Mouse (Mus musculus): ENCODE data around the gene Scaf4. TPM values are rescaled to one million over a fixed set of nuclear protein-coding genes. Genes with fewer than 3 reads are reported as not detected.
A peak's percentile ranks its signal among the peaks of the same experiment; 100 is the strongest.

The Scaf4 gene
- polyA plus RNA-seq, 1 experiment from 2014 or later = 17.3 TPM

DNA sequence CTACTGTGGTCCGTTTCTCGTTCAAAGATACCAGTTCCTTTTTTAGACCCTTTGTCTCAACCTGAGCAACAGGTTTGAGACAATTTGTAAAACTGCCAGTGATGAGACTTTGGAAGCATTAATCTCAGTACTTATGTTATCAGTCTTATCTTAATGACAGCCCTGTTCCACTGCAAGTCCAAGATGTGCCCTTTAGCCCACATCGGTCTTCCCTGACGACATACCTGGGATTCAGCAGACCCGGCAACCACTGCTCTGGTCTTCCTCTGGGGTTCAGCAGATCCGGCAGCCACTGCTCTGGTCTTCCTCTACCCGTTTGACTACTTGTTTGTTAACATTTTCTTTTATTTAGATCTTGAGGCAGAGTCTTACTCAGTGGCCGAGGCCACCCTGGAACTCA, 72.5 kb downstream of the Scaf4 start:
- Histone ChIP-seq H3K4me1 (replicated peaks; ENCODE audit: insufficient read depth, low read length) (no peaks in the 10 kb centered on the region), H3K36me3 (ENCODE audit: insufficient read depth, low read length) (no peaks in the 10 kb centered on the region), H3K4me2 (ENCODE audit: low read length) (no peak overlapping the region), H3K27me3 (ENCODE audit: insufficient read depth, low read length) (no peaks in the 10 kb centered on the region), H3K4me3 (replicated peaks; ENCODE audit: low read depth, low read length) (no peak overlapping the region), H3K9me3 (replicated peaks; ENCODE audit: low read length) (no peaks in the 10 kb centered on the region), H3K27ac (no peak overlapping the region), H3K9ac (ENCODE audit: low read depth, low read length) (no peak overlapping the region)
- no peak for TF ChIP-seq CTCF (IDR thresholded peaks at IDR 0.05; ENCODE audit: low read depth)
- ATAC-seq (replicated peaks; ENCODE audit: low FRiP score, low read depth) (no peak), DNase-seq (ENCODE audit: low spot score) (no peak)
- 82% methylated on average over 8 of the region's 8 CpGs for WGBS

DNA sequence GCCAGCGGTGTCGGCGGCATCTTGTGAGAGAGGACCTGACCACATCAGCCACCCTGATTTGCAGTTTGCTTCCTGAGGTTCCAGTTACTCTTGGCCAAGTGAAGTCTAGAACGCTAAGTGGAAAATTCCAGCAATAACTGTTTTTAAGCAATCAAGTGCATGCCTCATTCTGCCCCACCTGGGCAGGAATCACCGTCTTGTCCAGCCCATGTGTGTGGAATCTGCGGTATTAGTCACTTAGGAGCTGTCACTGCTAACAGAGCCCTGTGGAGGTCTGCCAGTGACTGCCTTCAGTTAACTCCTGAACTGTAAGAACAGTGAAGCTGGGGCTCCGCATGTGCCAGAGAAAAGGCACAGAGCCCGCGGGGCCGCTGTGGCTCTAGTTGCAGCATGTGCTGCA, 73.6 kb downstream of the Scaf4 start:
- H3K27me3 ChIP-seq (ENCODE audit: insufficient read depth, low read length) = no peaks in the 10 kb centered on the region
- H3K4me3 ChIP-seq (replicated peaks; ENCODE audit: low read depth, low read length) = no peak overlapping the region
- no peaks in the 10 kb centered on the region for H3K36me3 ChIP-seq (ENCODE audit: insufficient read depth, low read length)
- no peak for DNase-seq (ENCODE audit: low spot score)
- TF ChIP-seq CTCF (IDR thresholded peaks at IDR 0.05; ENCODE audit: low read depth) = no peak
- no peaks in the 10 kb centered on the region for H3K9me3 ChIP-seq (replicated peaks; ENCODE audit: low read length)
- 83% methylated on average over 10 of the region's 10 CpGs for WGBS
- H3K4me2 ChIP-seq (ENCODE audit: low read length) = no peak overlapping the region
- H3K9ac ChIP-seq (ENCODE audit: low read depth, low read length) = no peak overlapping the region
- ATAC-seq (replicated peaks; ENCODE audit: low FRiP score, low read depth) = no peak
- no peaks in the 10 kb centered on the region for H3K4me1 ChIP-seq (replicated peaks; ENCODE audit: insufficient read depth, low read length)
- no peak overlapping the region for H3K27ac ChIP-seq

DNA sequence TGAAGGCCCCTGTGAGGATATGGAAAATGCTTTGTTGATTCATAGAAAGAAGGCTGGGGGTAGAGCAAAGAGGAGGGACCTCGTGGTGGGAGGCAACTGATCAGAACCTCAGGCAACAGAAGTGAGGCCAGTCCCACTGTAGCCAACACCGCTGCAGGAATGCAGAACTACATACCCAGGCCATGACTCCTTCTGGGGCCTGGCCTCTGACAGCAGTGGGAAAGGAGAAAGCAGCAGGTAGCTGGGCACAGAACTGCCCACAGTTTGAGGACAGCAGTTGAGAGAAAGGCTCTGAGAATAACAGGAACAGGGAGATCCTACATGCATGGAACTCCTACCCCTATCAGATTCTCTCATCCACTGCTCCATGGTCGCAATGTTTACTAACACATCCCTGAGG, 75.3 kb downstream of the Scaf4 start:
- Histone ChIP-seq H3K9me3 (replicated peaks; ENCODE audit: low read length) (no peaks in the 10 kb centered on the region), H3K27me3 (ENCODE audit: insufficient read depth, low read length) (no peaks in the 10 kb centered on the region)
- no peak for ATAC-seq (replicated peaks; ENCODE audit: low FRiP score, low read depth)

DNA sequence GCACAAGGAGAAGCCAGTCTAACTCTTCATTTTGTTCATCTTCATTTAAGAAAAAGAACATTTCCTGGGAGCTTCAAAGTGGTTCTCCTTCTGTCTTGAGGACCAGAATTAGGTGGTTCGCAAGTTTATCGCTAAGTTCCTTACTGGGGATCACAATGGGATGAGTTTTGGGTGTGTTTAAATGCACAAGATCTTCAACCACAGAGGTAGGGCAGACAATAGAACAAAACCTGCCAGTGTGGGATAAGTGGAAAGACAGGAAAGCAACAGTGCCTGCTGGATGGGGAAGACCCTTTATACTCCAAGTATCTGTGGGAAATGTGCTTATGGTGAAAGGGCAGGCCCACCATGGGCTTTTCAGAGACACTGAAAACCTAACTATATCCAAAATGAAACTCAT, 79.4 kb downstream of the Scaf4 start:
- Histone ChIP-seq H3K4me3 (replicated peaks; ENCODE audit: low read depth, low read length) (no peak overlapping the region), H3K9me3 (replicated peaks; ENCODE audit: low read length) (no peaks in the 10 kb centered on the region), H3K4me1 (replicated peaks; ENCODE audit: insufficient read depth, low read length) (no peaks in the 10 kb centered on the region), H3K27me3 (ENCODE audit: insufficient read depth, low read length) (no peaks in the 10 kb centered on the region), H3K36me3 (ENCODE audit: insufficient read depth, low read length) (no peaks in the 10 kb centered on the region), H3K4me2 (ENCODE audit: low read length) (no peak overlapping the region), H3K27ac (no peak overlapping the region), H3K9ac (ENCODE audit: low read depth, low read length) (no peak overlapping the region)
- WGBS = 97% methylated on average over 2 of the region's 2 CpGs
- ATAC-seq (replicated peaks; ENCODE audit: low FRiP score, low read depth) (no peak), DNase-seq (ENCODE audit: low spot score) (no peak)
- TF ChIP-seq CTCF (IDR thresholded peaks at IDR 0.05; ENCODE audit: low read depth) = no peak

More for the DNA sequence above, 75.3 kb downstream of the Scaf4 start:
- Histone ChIP-seq H3K9ac (ENCODE audit: low read depth, low read length) (no peak overlapping the region), H3K27ac (no peak overlapping the region), H3K4me2 (ENCODE audit: low read length) (no peak overlapping the region), H3K36me3 (ENCODE audit: insufficient read depth, low read length) (no peaks in the 10 kb centered on the region), H3K4me3 (replicated peaks; ENCODE audit: low read depth, low read length) (no peak overlapping the region), H3K4me1 (replicated peaks; ENCODE audit: insufficient read depth, low read length) (no peaks in the 10 kb centered on the region)
- no peak for DNase-seq (ENCODE audit: low spot score)
- WGBS = 65% methylated on average over 3 of the region's 3 CpGs
- TF ChIP-seq CTCF (IDR thresholded peaks at IDR 0.05; ENCODE audit: low read depth) = no peak

DNA sequence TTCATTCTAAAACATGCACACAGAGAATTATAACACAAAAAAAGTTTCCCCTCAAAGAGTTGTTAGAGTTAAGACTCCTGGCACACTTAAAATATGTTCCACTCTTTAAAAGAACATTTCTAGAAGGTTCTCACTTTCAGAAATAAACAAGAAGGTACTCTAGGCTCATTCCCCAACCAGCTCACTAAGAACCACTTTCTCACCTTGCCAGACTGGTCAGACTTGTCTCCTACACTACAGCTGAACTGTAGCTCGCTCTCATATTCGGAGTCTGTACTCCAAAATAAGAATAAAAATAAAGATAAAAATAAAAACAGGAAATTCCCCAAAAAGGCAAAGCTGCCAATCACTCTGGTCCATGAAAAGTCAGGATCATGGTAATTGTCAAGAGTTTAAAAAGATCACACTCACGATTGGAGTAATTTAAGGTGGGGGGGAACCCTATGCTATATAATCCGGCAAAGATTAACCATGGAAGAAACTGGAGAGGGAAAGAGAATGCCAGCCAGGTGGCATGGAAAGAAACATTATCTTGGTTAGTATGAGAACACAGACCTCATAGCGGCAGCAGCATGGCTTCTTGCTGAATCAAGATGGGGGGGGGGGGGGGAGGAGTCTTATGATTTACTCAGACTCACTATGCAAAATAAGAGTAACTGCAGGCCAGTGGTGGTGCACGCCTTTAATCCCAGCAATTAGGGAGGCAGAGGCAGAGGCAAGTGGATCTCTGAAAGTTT, 80.9 kb downstream of the Scaf4 start:
- Histone ChIP-seq H3K9ac (ENCODE audit: low read depth, low read length) (no peak overlapping the region), H3K36me3 (ENCODE audit: insufficient read depth, low read length) (no peaks in the 10 kb centered on the region), H3K4me2 (ENCODE audit: low read length) (no peak overlapping the region), H3K27ac (no peak overlapping the region; the same call in 1 of the 2 replicates), H3K4me1 (replicated peaks; ENCODE audit: insufficient read depth, low read length) (no peaks in the 10 kb centered on the region), H3K4me3 (replicated peaks; ENCODE audit: low read depth, low read length) (no peak overlapping the region), H3K9me3 (replicated peaks; ENCODE audit: low read length) (no peaks in the 10 kb centered on the region), H3K27me3 (ENCODE audit: insufficient read depth, low read length) (no peaks in the 10 kb centered on the region)
- DNase-seq (ENCODE audit: low spot score) = no peak
- 54% methylated on average over 6 of the region's 6 CpGs for WGBS
- TF ChIP-seq CTCF (IDR thresholded peaks at IDR 0.05; ENCODE audit: low read depth) = no peak
- no peak for ATAC-seq (replicated peaks; ENCODE audit: low FRiP score, low read depth)

DNA sequence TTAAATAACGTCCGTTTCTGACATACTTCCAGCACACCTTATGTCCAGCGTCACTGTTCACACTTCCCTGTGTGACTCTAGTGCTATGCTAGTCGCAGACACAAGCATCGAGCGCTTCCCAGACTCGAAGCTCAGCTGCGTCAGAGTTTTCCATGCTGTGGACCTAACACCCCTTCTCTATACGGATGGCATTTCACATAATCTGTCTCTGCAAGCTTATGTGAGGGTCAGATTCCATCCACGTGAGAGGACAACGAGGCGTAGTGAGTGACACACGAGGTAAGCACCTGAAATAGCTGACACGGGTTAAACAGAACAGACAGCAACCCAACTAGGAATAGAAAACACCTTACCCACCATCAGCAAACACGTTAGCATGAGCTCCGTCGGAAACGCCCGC, 82.2 kb downstream of the Scaf4 start:
- Histone ChIP-seq H3K36me3 (ENCODE audit: insufficient read depth, low read length) (no peaks in the 10 kb centered on the region), H3K27ac (no peak overlapping the region), H3K27me3 (ENCODE audit: insufficient read depth, low read length) (no peaks in the 10 kb centered on the region), H3K4me1 (replicated peaks; ENCODE audit: insufficient read depth, low read length) (0 out of 2 replicates have a peak, but pooled peaks cover 3% of the 10 kb centered on the region), H3K4me3 (replicated peaks; ENCODE audit: low read depth, low read length) (no peak overlapping the region), H3K9ac (ENCODE audit: low read depth, low read length) (no peak overlapping the region), H3K9me3 (replicated peaks; ENCODE audit: low read length) (no peaks in the 10 kb centered on the region), H3K4me2 (ENCODE audit: low read length) (peak overlapping the region; percentile 38)
- 50% methylated on average over 19 of the region's 19 CpGs for WGBS
- no peak for TF ChIP-seq CTCF (IDR thresholded peaks at IDR 0.05; ENCODE audit: low read depth)
- no peak for DNase-seq (ENCODE audit: low spot score)
- ATAC-seq (replicated peaks; ENCODE audit: low FRiP score, low read depth) = no peak

DNA sequence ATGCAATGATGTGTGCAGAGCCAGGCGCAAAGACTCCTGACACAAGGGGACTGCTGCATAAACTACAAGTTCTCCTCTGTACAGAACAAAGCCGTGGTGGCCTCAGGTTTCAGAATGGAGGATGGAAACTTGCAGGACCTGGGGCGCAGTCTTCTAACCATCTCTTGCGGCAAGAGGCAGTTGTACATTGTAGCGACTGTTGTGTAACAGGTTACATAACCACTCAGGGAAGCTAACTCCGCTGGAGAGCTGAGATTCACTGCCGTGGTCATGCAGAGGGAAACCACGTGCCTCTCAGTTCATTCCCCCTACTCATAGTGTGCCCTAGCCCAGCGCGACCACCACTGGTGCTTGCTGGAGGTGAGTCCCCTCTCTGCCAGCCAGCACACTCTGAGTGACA, 85.1 kb downstream of the Scaf4 start:
- TF ChIP-seq CTCF (IDR thresholded peaks at IDR 0.05; ENCODE audit: low read depth) = no peak

More for the DNA sequence above, 85.1 kb downstream of the Scaf4 start:
- no peak for ATAC-seq (replicated peaks; ENCODE audit: low FRiP score, low read depth)
- no peaks in the 10 kb centered on the region for H3K27me3 ChIP-seq (ENCODE audit: insufficient read depth, low read length)
- H3K4me1 ChIP-seq (replicated peaks; ENCODE audit: insufficient read depth, low read length) = 0 out of 2 replicates have a peak, but pooled peaks cover 3% of the 10 kb centered on the region
- H3K9ac ChIP-seq (ENCODE audit: low read depth, low read length) = no peak overlapping the region
- no peaks in the 10 kb centered on the region for H3K9me3 ChIP-seq (replicated peaks; ENCODE audit: low read length)
- no peak for DNase-seq (ENCODE audit: low spot score)
- no peak overlapping the region for H3K4me2 ChIP-seq (ENCODE audit: low read length)
- H3K27ac ChIP-seq = no peak overlapping the region
- WGBS = 84% methylated on average over 10 of the region's 10 CpGs
- no peak overlapping the region for H3K4me3 ChIP-seq (replicated peaks; ENCODE audit: low read depth, low read length)
- no peaks in the 10 kb centered on the region for H3K36me3 ChIP-seq (ENCODE audit: insufficient read depth, low read length)
